Mouse (Mus musculus) testis, postnatal 14 days (tissue): ENCODE data around the gene Ren1.
A peak's percentile ranks its signal among the peaks of the same experiment; 100 is the strongest.
"Not testable (repeated sequence)": the region's sequence is repeated elsewhere in the genome, so short reads cannot be mapped to it uniquely, and the experiment has no call there.

ENCODE experiments used
- DNase-seq: peaks from one replicate; pipeline ENCODE4 v3.0.0; 2021; ENCODE audit warnings: low spot score

Gene Ren1

GRCm38 (mm10) chr1:133350210-133350609 is at the start of gene Ren1:
Gene Ren1, plus strand, starts transcription at chr1:133350510.
- DNase-seq, result no peak

- DNase-seq, result peak; percentile 45
Measured at GRCm38 (mm10) chr1:133302540-133302939, 47.8 kb upstream of the Ren1 start.

GRCm38 (mm10) chr1:133306842-133307241 is 43.5 kb upstream of the Ren1 start:
- peak; percentile 63 for DNase-seq

- no peak for DNase-seq
Measured at GRCm38 (mm10) chr1:133307318-133307717, 43.0 kb upstream of the Ren1 start.

GRCm38 (mm10) chr1:133309652-133310267 is 40.5 kb upstream of the Ren1 start, which contains the start of gene Golt1a:
Gene Golt1a, plus strand, starts transcription at chr1:133309800.
- no peak for DNase-seq

- DNase-seq, result no peak
Measured at GRCm38 (mm10) chr1:133311240-133311639, 39.1 kb upstream of the Ren1 start.

- DNase-seq, result no peak
Measured at GRCm38 (mm10) chr1:133311946-133312345, 38.4 kb upstream of the Ren1 start.

- DNase-seq, result no peak
Measured at GRCm38 (mm10) chr1:133314364-133314763, 35.9 kb upstream of the Ren1 start.

- no peak for DNase-seq
Measured at GRCm38 (mm10) chr1:133315775-133316174, 34.5 kb upstream of the Ren1 start.

- no peak for DNase-seq
Measured at GRCm38 (mm10) chr1:133316577-133316976, 33.7 kb upstream of the Ren1 start.

GRCm38 (mm10) chr1:133317149-133317548 is 33.2 kb upstream of the Ren1 start:
- DNase-seq, result no peak

GRCm38 (mm10) chr1:133321267-133321925 is 28.9 kb upstream of the Ren1 start, which contains the start of gene Kiss1:
Gene Kiss1, plus strand, starts transcription at chr1:133321875.
- no peak for DNase-seq

- DNase-seq, result no peak
Measured at GRCm38 (mm10) chr1:133323333-133323732, 27.0 kb upstream of the Ren1 start.

GRCm38 (mm10) chr1:133325951-133326350 is 24.4 kb upstream of the Ren1 start:
- DNase-seq, result no peak

GRCm38 (mm10) chr1:133327094-133327493 is 23.2 kb upstream of the Ren1 start:
- DNase-seq, result no peak

- no peak for DNase-seq
Measured at GRCm38 (mm10) chr1:133328299-133328795, 22.0 kb upstream of the Ren1 start.

- DNase-seq, result peak; percentile 26
Measured at GRCm38 (mm10) chr1:133328896-133329637, 21.2 kb upstream of the Ren1 start.

GRCm38 (mm10) chr1:133329638-133329964 is 20.7 kb upstream of the Ren1 start:
- no peak for DNase-seq

- no peak for DNase-seq
Measured at GRCm38 (mm10) chr1:133331142-133331541, 19.2 kb upstream of the Ren1 start.

- no peak for DNase-seq
Measured at GRCm38 (mm10) chr1:133332656-133333430, 17.5 kb upstream of the Ren1 start.

- no peak for DNase-seq
Measured at GRCm38 (mm10) chr1:133333937-133334336, 16.4 kb upstream of the Ren1 start.

- DNase-seq, result not testable (repeated sequence)
Measured at GRCm38 (mm10) chr1:133340403-133340802, 9.9 kb upstream of the Ren1 start.
